Mouse (Mus musculus): ENCODE measurements around the gene Hnrnpu. TPM values are rescaled to one million over a fixed set of nuclear protein-coding genes. Genes with fewer than 3 reads are reported as not detected.
A peak's percentile ranks its signal among the peaks of the same experiment; 100 is the strongest.

Hnrnpu gene
- total and polyA plus RNA-seq, 2 experiments = 33.0 to 162 TPM

GRCm38 (mm10) chr1:178324568-178324967 is 13.0 kb downstream of the Hnrnpu start:
- Histone ChIP-seq H3K4me3 (ENCODE audit: insufficient read depth, low read depth, low read length) (no peak overlapping the region), H3K79me2 (ENCODE audit: control insufficient read depth, insufficient read depth, low read length) (no peaks in the 10 kb centered on the region; the same call in 1 of the 2 replicates), H3K9ac (ENCODE audit: low read depth, low read length) (no peak overlapping the region), H3K4me1 (ENCODE audit: control insufficient read depth, insufficient read depth, low read length) (peaks cover 32% of the 10 kb centered on the region), H3K36me3 (ENCODE audit: control insufficient read depth, insufficient read depth, low read length) (peaks cover 69% of the 10 kb centered on the region), H3K27me3 (ENCODE audit: control insufficient read depth, insufficient read depth, low read length) (no peaks in the 10 kb centered on the region), H3K27ac (replicated peaks; ENCODE audit: insufficient read depth, low read depth, low read length) (no peak overlapping the region)
- DNase-seq (ENCODE audit: extremely low read depth, low read depth, low spot score) = no peak
- no peak for TF ChIP-seq POLR2A (IDR thresholded peaks at IDR 0.05; ENCODE audit: extremely low read depth, insufficient read depth, low read length)
- WGBS = 95% methylated on average over 1 of the region's 1 CpGs

- no peak overlapping the region for H3K9ac ChIP-seq (ENCODE audit: low read depth, low read length)
These were observed 14.4 kb downstream of the Hnrnpu start for GRCm38 (mm10) chr1:178323235-178323634.

GRCm38 (mm10) chr1:178321730-178322357 is 15.8 kb downstream of the Hnrnpu start:
- Histone ChIP-seq H3K9ac (ENCODE audit: low read depth, low read length) (no peak overlapping the region), H3K79me2 (ENCODE audit: control insufficient read depth, insufficient read depth, low read length) (no peaks in the 10 kb centered on the region; the same call in 1 of the 2 replicates), H3K36me3 (ENCODE audit: control insufficient read depth, insufficient read depth, low read length) (peaks cover 48% of the 10 kb centered on the region), H3K4me1 (ENCODE audit: control insufficient read depth, insufficient read depth, low read length) (peaks cover 20% of the 10 kb centered on the region), H3K27me3 (ENCODE audit: control insufficient read depth, insufficient read depth, low read length) (no peaks in the 10 kb centered on the region), H3K4me3 (ENCODE audit: insufficient read depth, low read depth, low read length) (no peak overlapping the region), H3K27ac (replicated peaks; ENCODE audit: insufficient read depth, low read depth, low read length) (no peak overlapping the region)
- WGBS = 67% methylated on average over 4 of the region's 4 CpGs
- no peak for DNase-seq (ENCODE audit: extremely low read depth, low read depth, low spot score)
- TF ChIP-seq POLR2A (IDR thresholded peaks at IDR 0.05; ENCODE audit: extremely low read depth, insufficient read depth, low read length) (no peak), CTCF (IDR thresholded peaks at IDR 0.05; ENCODE audit: low read depth, low read length) (no peak)

More at GRCm38 (mm10) chr1:178323235-178323634, 14.4 kb downstream of the Hnrnpu start:
- no peak for DNase-seq (ENCODE audit: extremely low read depth, low read depth, low spot score)
- H3K79me2 ChIP-seq (ENCODE audit: control insufficient read depth, insufficient read depth, low read length) = no peaks in the 10 kb centered on the region; the same call in 1 of the 2 replicates
- no peak overlapping the region for H3K27ac ChIP-seq (replicated peaks; ENCODE audit: insufficient read depth, low read depth, low read length)
- H3K27me3 ChIP-seq (ENCODE audit: control insufficient read depth, insufficient read depth, low read length) = no peaks in the 10 kb centered on the region
- no peak overlapping the region for H3K4me3 ChIP-seq (ENCODE audit: insufficient read depth, low read depth, low read length)
- no peak for TF ChIP-seq CTCF (IDR thresholded peaks at IDR 0.05; ENCODE audit: low read depth, low read length)
- TF ChIP-seq POLR2A (IDR thresholded peaks at IDR 0.05; ENCODE audit: extremely low read depth, insufficient read depth, low read length) = no peak
- H3K4me1 ChIP-seq (ENCODE audit: control insufficient read depth, insufficient read depth, low read length) = peaks cover 27% of the 10 kb centered on the region
- H3K36me3 ChIP-seq (ENCODE audit: control insufficient read depth, insufficient read depth, low read length) = peaks cover 59% of the 10 kb centered on the region
- WGBS = 91% methylated on average over 1 of the region's 1 CpGs

GRCm38 (mm10) chr1:178320723-178321590 is 16.6 kb downstream of the Hnrnpu start:
- H3K27ac ChIP-seq (replicated peaks; ENCODE audit: insufficient read depth, low read depth, low read length) = peak overlapping the region; percentile 96
- 31% methylated on average over 5 of the region's 5 CpGs for WGBS
- no peaks in the 10 kb centered on the region for H3K27me3 ChIP-seq (ENCODE audit: control insufficient read depth, insufficient read depth, low read length)
- TF ChIP-seq CTCF (IDR thresholded peaks at IDR 0.05; ENCODE audit: low read depth, low read length) = no peak
- no peak for TF ChIP-seq POLR2A (IDR thresholded peaks at IDR 0.05; ENCODE audit: extremely low read depth, insufficient read depth, low read length)
- H3K79me2 ChIP-seq (ENCODE audit: control insufficient read depth, insufficient read depth, low read length) = no peaks in the 10 kb centered on the region; the same call in 1 of the 2 replicates
- H3K9ac ChIP-seq (ENCODE audit: low read depth, low read length) = peak overlapping the region; percentile 27
- H3K4me3 ChIP-seq (ENCODE audit: insufficient read depth, low read depth, low read length) = peak overlapping the region; percentile 43; the same call in 1 of the 2 replicates
- DNase-seq (ENCODE audit: extremely low read depth, low read depth, low spot score) = peak; percentile 55
- H3K36me3 ChIP-seq (ENCODE audit: control insufficient read depth, insufficient read depth, low read length) = peaks cover 43% of the 10 kb centered on the region
- H3K4me1 ChIP-seq (ENCODE audit: control insufficient read depth, insufficient read depth, low read length) = peaks cover 16% of the 10 kb centered on the region

GRCm38 (mm10) chr1:178320038-178320722 is 17.4 kb downstream of the Hnrnpu start:
- Histone ChIP-seq H3K36me3 (ENCODE audit: control insufficient read depth, insufficient read depth, low read length) (peaks cover 40% of the 10 kb centered on the region), H3K79me2 (ENCODE audit: control insufficient read depth, insufficient read depth, low read length) (no peaks in the 10 kb centered on the region; the same call in 1 of the 2 replicates), H3K27me3 (ENCODE audit: control insufficient read depth, insufficient read depth, low read length) (no peaks in the 10 kb centered on the region), H3K9ac (ENCODE audit: low read depth, low read length) (peak overlapping the region; percentile 90), H3K4me1 (ENCODE audit: control insufficient read depth, insufficient read depth, low read length) (peaks cover 17% of the 10 kb centered on the region), H3K4me3 (ENCODE audit: insufficient read depth, low read depth, low read length) (peak overlapping the region; percentile 80), H3K27ac (replicated peaks; ENCODE audit: insufficient read depth, low read depth, low read length) (peak overlapping the region; percentile 96)
- no peak for TF ChIP-seq CTCF (IDR thresholded peaks at IDR 0.05; ENCODE audit: low read depth, low read length)
- no peak for TF ChIP-seq POLR2A (IDR thresholded peaks at IDR 0.05; ENCODE audit: extremely low read depth, insufficient read depth, low read length)
- peak; percentile 67 for DNase-seq (ENCODE audit: extremely low read depth, low read depth, low spot score)
- WGBS = 9% methylated on average over 8 of the region's 8 CpGs

Data from liver, adult 2 months (tissue).